Mouse (Mus musculus) E14TG2a.4 (cell line): ENCODE data around the gene Rere.

ENCODE experiments used
- CTCF ChIP-seq: conservative IDR thresholded peaks from 2 replicates; pipeline ENCODE4 v1.5.1; 2014; ENCODE audit warnings: low read length
- NANOG ChIP-seq: IDR thresholded peaks from 2 replicates; pipeline ENCODE4 v1.6.1; 2014; ENCODE audit warnings: borderline replicate concordance, low read length, mixed read lengths

DNA sequence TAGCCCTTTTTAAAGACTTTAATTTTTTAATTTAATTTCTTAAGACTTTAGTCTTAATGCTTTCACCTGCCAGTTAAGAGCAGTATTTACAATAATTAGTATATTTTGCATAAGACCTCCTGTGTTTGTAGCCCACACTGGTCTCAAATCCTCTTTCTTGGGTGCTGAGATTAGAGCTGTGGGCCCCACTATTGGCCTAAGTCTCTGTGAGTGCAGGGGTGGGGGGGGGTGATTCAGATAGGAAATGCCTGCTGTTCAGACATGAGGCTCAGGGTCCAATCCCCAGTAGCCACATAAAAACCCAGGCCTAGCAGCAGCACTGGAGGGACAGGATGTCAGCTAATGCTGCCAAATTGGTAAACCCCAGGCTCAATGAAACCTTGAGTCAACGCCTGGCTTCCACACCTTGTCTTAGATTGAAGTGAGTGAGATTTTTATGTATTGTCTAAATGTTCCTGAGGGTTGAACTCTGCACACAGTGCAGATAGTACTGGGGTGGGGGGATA is 41.0 kb upstream of the Rere start:
- TF ChIP-seq CTCF (no peak), NANOG (no peak)
